Mouse (Mus musculus): ENCODE data around the gene Defa32. TPM values are rescaled to one million over a fixed set of nuclear protein-coding genes. Genes with fewer than 3 reads are reported as not detected.

Defa32 gene
- polyA plus RNA-seq (2014; fragmentation: Illumina TruSeq; extraction: RNeasy Lipid Tissue Mini Kit (QIAGEN cat#74804); ENCODE audit: low read depth, low replicate concordance): not detected

GRCm38 (mm10) chr8:21528732-21529131, at the start of gene Defa32:
Defa32 (plus strand) TSS chr8:21529032.

GRCm38 (mm10) chr8:21508958-21509357, 19.9 kb upstream of the Defa32 start, which contains the start of gene Defa20:
Defa20 (plus strand) TSS chr8:21509258.

DNA sequence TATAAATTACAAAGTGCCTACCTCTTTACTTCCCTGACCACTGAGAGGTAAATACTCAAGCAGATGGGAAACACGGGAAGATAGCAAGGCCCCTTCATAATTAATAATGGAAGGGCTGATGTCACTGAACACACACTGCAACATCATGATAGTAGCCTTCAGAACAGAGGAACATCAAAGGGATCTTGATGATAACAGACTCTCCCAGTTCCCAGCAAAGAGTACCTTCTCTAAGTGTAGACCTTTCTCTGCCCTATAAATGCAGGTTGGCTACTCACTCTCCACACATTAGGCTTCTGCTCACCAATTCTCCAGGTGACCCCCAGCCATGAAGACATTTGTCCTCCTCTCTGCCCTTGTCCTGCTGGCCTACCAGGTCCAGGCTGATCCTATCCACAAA, 36.3 kb downstream of the Defa32 start, which contains the start of gene Defa37:
Gene Defa37, plus strand, starts transcription at position 301 of the 400 bp plus-strand sequence.

Other genes starting within 250 kb of the Defa32 start
- not detected for gene Defa27, start 213.5 kb upstream of the Defa32 start, polyA plus RNA-seq (2014; fragmentation: Illumina TruSeq; extraction: RNeasy Lipid Tissue Mini Kit (QIAGEN cat#74804); ENCODE audit: low read depth, low replicate concordance)
- gene Defa29, start 202.0 kb upstream of the Defa32 start, polyA plus RNA-seq (2014; fragmentation: Illumina TruSeq; extraction: RNeasy Lipid Tissue Mini Kit (QIAGEN cat#74804); ENCODE audit: low read depth, low replicate concordance): not detected
- not detected for gene Defa2, start 150.5 kb upstream of the Defa32 start, polyA plus RNA-seq (2014; fragmentation: Illumina TruSeq; extraction: RNeasy Lipid Tissue Mini Kit (QIAGEN cat#74804); ENCODE audit: low read depth, low replicate concordance)
- not detected for gene Defa33, start 137.2 kb upstream of the Defa32 start, polyA plus RNA-seq (2014; fragmentation: Illumina TruSeq; extraction: RNeasy Lipid Tissue Mini Kit (QIAGEN cat#74804); ENCODE audit: low read depth, low replicate concordance)
- not detected for gene Defa36, start 101.6 kb upstream of the Defa32 start, polyA plus RNA-seq (2014; fragmentation: Illumina TruSeq; extraction: RNeasy Lipid Tissue Mini Kit (QIAGEN cat#74804); ENCODE audit: low read depth, low replicate concordance)
- not detected for gene Gm7849, start 72.5 kb upstream of the Defa32 start, polyA plus RNA-seq (2014; fragmentation: Illumina TruSeq; extraction: RNeasy Lipid Tissue Mini Kit (QIAGEN cat#74804); ENCODE audit: low read depth, low replicate concordance)
- not detected for gene Defa20, start 19.8 kb upstream of the Defa32 start, polyA plus RNA-seq (2014; fragmentation: Illumina TruSeq; extraction: RNeasy Lipid Tissue Mini Kit (QIAGEN cat#74804); ENCODE audit: low read depth, low replicate concordance)
- not detected for gene Defa37, start 36.4 kb downstream of the Defa32 start, polyA plus RNA-seq (2014; fragmentation: Illumina TruSeq; extraction: RNeasy Lipid Tissue Mini Kit (QIAGEN cat#74804); ENCODE audit: low read depth, low replicate concordance)
- gene Defa28, start 54.0 kb downstream of the Defa32 start, polyA plus RNA-seq (2014; fragmentation: Illumina TruSeq; extraction: RNeasy Lipid Tissue Mini Kit (QIAGEN cat#74804); ENCODE audit: low read depth, low replicate concordance): not detected
- not detected for gene Gm7861, start 65.5 kb downstream of the Defa32 start, polyA plus RNA-seq (2014; fragmentation: Illumina TruSeq; extraction: RNeasy Lipid Tissue Mini Kit (QIAGEN cat#74804); ENCODE audit: low read depth, low replicate concordance)
- not detected for gene Defa26, start 89.2 kb downstream of the Defa32 start, polyA plus RNA-seq (2014; fragmentation: Illumina TruSeq; extraction: RNeasy Lipid Tissue Mini Kit (QIAGEN cat#74804); ENCODE audit: low read depth, low replicate concordance)
- not detected for gene Defa17, start 126.7 kb downstream of the Defa32 start, polyA plus RNA-seq (2014; fragmentation: Illumina TruSeq; extraction: RNeasy Lipid Tissue Mini Kit (QIAGEN cat#74804); ENCODE audit: low read depth, low replicate concordance)
- not detected for gene Defa34, start 136.8 kb downstream of the Defa32 start, polyA plus RNA-seq (2014; fragmentation: Illumina TruSeq; extraction: RNeasy Lipid Tissue Mini Kit (QIAGEN cat#74804); ENCODE audit: low read depth, low replicate concordance)
- gene AY761184, start 174.6 kb downstream of the Defa32 start, polyA plus RNA-seq (2014; fragmentation: Illumina TruSeq; extraction: RNeasy Lipid Tissue Mini Kit (QIAGEN cat#74804); ENCODE audit: low read depth, low replicate concordance): not detected
- gene Defa24, start 205.5 kb downstream of the Defa32 start, polyA plus RNA-seq (2014; fragmentation: Illumina TruSeq; extraction: RNeasy Lipid Tissue Mini Kit (QIAGEN cat#74804); ENCODE audit: low read depth, low replicate concordance): not detected

Measured in adrenal gland, adult 10 weeks (tissue).